Mouse (Mus musculus) kidney, postnatal 0 days (tissue): ENCODE results near the gene Ppm1l. TPM values are rescaled to one million over a fixed set of nuclear protein-coding genes. Genes with fewer than 3 reads are reported as not detected.

ENCODE experiments used
- ATAC-seq: fragments of 200-750 bp; cut with Nextera tagmentation; replicated peaks from 2 replicates; pipeline ENCODE4 v1.8.0; 2017; ENCODE audit warnings: low read depth, moderate number of reproducible peaks, moderate TSS enrichment, moderate library complexity; ENCODE audit not compliant: low FRiP score
- DNase-seq: peaks from one replicate; pipeline ENCODE4 v3.0.0-alpha.2; 2016; ENCODE audit warnings: low spot score
- H3K27ac ChIP-seq: fragments of 300-500 bp; sonication (generic); 2 replicates; pipeline ENCODE4 v1.5.1; 2014; ENCODE audit warnings: mild to moderate bottlenecking
- H3K27me3 ChIP-seq: fragments of 300-500 bp; sonication (generic); 2 replicates; pipeline ENCODE4 v1.6.1; 2014; ENCODE audit warnings: low read length, mixed read lengths; ENCODE audit not compliant: insufficient read depth
- H3K36me3 ChIP-seq: fragments of 300-500 bp; sonication (generic); 2 replicates; pipeline ENCODE4 v1.6.1; 2014; ENCODE audit warnings: low read length, mixed read lengths; ENCODE audit not compliant: insufficient read depth
- H3K4me1 ChIP-seq: fragments of 300-500 bp; sonication (generic); replicated peaks from 2 replicates; pipeline ENCODE4 v1.6.1; 2014; ENCODE audit warnings: antibody characterized with exemption, low read length, mixed read lengths; ENCODE audit not compliant: insufficient read depth
- H3K4me2 ChIP-seq: fragments of 300-500 bp; sonication (generic); 2 replicates; pipeline ENCODE4 v1.6.1; 2014; ENCODE audit warnings: mild to moderate bottlenecking, low read length, moderate library complexity, mixed read lengths
- H3K4me3 ChIP-seq: fragments of 300-500 bp; sonication (generic); replicated peaks from 2 replicates; pipeline ENCODE4 v1.5.1; 2014; ENCODE audit warnings: low read depth, low read length
- H3K9ac ChIP-seq: fragments of 300-500 bp; sonication (generic); 2 replicates; pipeline ENCODE4 v1.6.1; 2014; ENCODE audit warnings: low read depth, low read length
- H3K9me3 ChIP-seq: fragments of 300-500 bp; sonication (generic); replicated peaks from 2 replicates; pipeline ENCODE4 v1.6.1; 2016; ENCODE audit warnings: low read length, inconsistent platforms, mixed read lengths
- CTCF ChIP-seq: IDR thresholded peaks from 2 replicates; pipeline ENCODE4 v1.5.1; 2016; ENCODE audit warnings: antibody characterized with exemption, low read depth, mild to moderate bottlenecking, moderate library complexity
- WGBS: fragments of 180-500 bp; shearing (Covaris S2); extraction: QIAGEN DNeasy Blood & Tissue Kit; methylation state at CpG from one replicate; pipeline ENCODE4 v1.1.7; 2014; 5-methylcytosine and 5-hydroxymethylcytosine counted together
- polyA plus RNA-seq: library from polyadenylated mRNA; unstranded; fragments of >200 nt; fragmentation: Nextera tagmentation; extraction: Ambion mirVana; gene quantifications from 2 replicates; pipeline ENCODE4 v1.2.1, GENCODE M21; 2015

Gene Ppm1l
- polyA plus RNA-seq, 1 experiment from 2014 or later: 5.6 TPM

DNA sequence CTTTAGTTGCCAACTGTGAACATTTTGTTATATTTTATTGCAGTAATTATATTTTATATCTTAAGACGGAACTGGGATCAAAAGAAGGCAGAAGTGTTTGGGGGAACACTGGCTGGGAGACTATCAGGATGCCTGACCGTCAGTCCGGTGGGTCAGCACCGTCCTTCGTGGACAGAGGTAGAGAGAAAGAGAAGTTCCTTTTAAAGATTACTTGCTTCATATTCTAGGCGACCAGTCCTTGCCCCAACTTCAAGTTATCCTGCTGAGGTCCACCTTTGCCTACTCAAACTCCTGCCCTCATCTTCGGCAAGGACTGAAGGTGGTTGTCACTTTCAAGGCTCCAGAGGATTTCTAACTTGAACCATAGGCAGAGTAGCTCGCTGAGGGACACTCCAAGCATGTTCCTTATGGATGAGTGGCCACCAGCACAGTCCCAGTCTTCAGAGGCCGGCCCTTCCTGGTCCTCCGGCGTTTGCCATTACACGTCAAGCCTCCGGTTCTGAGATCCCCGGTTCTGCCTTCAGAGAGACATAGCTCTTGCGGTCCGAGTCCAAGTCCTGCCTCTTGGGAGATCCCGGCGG is 761 bp upstream of the Ppm1l start:
- peak overlapping the region; percentile 83 for H3K4me2 ChIP-seq
- peak overlapping the region; percentile 72 for H3K4me3 ChIP-seq
- peak overlapping the region; percentile 89 for H3K27ac ChIP-seq
- no peaks in the 10 kb centered on the region for H3K36me3 ChIP-seq
- peak; percentile 52 for DNase-seq
- H3K9me3 ChIP-seq: no peaks in the 10 kb centered on the region
- TF ChIP-seq CTCF: no peak
- H3K27me3 ChIP-seq: no peaks in the 10 kb centered on the region
- WGBS: 1% methylated on average over 18 of the region's 18 CpGs
- H3K9ac ChIP-seq: peak overlapping the region; percentile 86
- H3K4me1 ChIP-seq: no peaks in the 10 kb centered on the region; the same call in none of the 2 replicates
- peak; percentile 67 for ATAC-seq

DNA sequence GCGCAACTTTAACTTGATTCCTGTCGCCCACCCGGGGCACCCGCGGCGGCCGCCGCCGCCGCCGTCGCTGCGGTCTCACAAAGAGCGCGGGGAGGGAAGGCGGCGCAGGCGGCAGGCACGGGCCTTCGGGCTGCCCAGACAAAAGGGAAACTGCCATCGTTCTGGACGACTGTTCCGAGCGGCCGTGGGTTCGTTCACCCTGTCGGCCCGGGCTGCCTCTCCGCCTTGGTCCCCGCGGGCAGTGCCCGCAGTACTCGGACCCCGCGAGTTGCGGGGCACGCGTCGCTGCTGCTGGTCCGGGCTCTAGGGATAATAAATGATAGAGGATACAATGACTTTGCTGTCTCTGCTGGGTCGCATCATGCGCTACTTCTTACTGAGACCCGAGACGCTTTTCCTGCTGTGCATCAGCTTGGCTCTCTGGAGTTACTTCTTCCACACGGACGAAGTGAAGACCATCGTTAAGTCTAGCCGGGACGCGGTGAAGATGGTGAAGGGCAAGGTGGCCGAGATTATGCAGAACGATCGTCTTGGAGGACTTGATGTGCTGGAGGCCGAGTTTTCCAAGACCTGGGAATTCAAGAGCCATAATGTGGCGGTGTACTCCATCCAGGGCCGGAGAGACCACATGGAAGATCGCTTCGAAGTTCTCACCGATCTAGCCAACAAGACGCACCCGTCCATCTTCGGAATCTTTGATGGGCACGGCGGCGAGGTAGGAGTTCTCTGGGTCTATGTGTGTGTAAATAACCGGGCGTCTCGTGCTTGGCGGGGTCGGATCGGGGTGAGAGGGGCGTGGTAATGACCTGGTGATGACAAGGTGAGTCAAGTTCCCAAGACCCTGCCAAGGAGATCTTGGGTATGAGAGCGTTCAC is 827 bp downstream of the Ppm1l start:
- Histone ChIP-seq H3K27me3 (no peaks in the 10 kb centered on the region), H3K4me1 (no peaks in the 10 kb centered on the region; the same call in none of the 2 replicates), H3K9ac (peak overlapping the region; percentile 86), H3K36me3 (no peaks in the 10 kb centered on the region), H3K4me3 (peak overlapping the region; percentile 72), H3K4me2 (peak overlapping the region; percentile 83), H3K27ac (peak overlapping the region; percentile 89; the same call in 1 of the 2 replicates), H3K9me3 (no peaks in the 10 kb centered on the region)
- no peak for TF ChIP-seq CTCF
- under 1% methylated on average over 73 of the region's 73 CpGs for WGBS
- peak; percentile 41 for DNase-seq
- ATAC-seq: peak; percentile 14

DNA sequence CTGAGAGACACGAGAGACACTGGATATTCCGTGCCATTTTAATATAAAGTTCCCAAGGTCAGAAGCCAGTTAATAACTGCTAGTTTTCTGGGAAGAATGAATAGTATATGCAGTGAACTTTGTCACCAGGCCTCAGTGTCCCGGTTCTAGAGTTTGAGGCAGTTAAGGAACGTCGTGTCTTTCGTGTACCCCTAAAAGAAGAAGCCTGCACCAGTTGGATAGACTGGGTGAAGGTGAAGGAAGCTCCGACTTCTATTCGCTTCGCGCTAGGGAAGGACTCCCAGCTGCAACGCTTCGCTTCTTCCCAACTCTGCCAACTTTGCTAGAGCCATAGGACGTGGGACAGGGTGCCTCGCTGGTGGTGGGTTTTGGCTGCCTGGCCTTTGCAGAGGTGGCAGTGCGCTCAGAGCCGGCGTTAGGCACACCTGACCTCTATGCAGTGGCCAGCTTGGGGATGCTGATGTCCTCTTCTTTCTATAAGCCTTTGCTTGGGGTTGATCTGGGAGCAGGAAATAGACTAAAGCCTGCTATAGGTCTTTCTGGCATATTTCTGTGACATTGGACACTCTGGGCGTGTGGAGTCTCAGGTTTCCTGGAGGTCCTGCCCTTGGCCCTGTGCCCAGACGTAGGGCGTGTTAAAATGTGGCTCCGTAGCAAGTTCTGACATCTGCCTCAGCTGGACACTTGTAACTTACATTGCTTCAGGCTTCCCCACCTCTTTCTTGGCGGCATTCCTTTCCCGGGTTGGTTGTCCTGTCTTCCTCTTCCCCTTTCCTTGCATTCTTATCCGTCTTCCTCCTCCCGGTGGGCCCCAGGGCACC is 1.7 kb downstream of the Ppm1l start:
- H3K9me3 ChIP-seq: no peaks in the 10 kb centered on the region
- H3K27ac ChIP-seq: no peak overlapping the region
- H3K4me2 ChIP-seq: peak overlapping the region; percentile 83
- H3K9ac ChIP-seq: 0 out of 2 replicates have a peak overlapping the region, but pooled peaks have one; percentile 86
- ATAC-seq (no peak), DNase-seq (peak; percentile 63)
- H3K27me3 ChIP-seq: no peaks in the 10 kb centered on the region
- TF ChIP-seq CTCF: no peak
- no peaks in the 10 kb centered on the region for H3K36me3 ChIP-seq
- WGBS: 2% methylated on average over 25 of the region's 25 CpGs
- H3K4me1 ChIP-seq: no peaks in the 10 kb centered on the region; the same call in none of the 2 replicates
- H3K4me3 ChIP-seq: peak overlapping the region; percentile 72

DNA sequence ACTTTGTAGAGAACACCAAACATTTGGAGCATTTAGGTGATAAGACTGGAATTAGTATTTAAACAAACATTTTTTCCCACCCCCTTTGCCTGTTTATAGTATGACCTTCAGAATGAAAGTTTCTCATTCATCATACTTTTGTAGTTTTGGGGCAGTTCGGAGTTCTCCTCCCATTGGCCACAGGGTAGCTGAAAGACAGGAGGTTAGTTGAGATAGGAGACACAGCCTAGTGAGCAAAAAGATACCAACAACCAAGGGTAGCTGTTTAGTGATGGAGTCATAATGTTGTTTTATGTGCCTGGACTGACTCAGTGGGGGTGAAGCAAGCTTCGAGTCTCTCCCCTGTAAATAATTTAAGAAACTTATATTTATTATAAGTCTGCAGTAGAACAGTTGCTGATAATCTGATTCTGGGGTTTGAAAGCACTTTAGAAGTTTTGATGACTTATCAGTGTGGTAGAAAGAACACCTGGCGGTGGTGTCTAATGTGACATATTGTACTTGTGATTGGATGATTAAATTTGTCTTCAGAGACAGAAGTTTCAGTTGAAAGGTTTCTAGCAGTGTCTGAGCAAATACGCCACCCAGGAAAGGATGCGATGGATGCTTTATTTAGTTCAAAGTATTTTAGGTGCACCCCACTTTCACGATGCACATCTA is 2.5 kb downstream of the Ppm1l start:
- H3K4me2 ChIP-seq: peak overlapping the region; percentile 83
- H3K9me3 ChIP-seq: no peaks in the 10 kb centered on the region
- no peak for TF ChIP-seq CTCF
- H3K27me3 ChIP-seq: no peaks in the 10 kb centered on the region
- H3K4me3 ChIP-seq: peak overlapping the region; percentile 72
- H3K36me3 ChIP-seq: no peaks in the 10 kb centered on the region
- ATAC-seq: no peak
- H3K27ac ChIP-seq: no peak overlapping the region
- no peaks in the 10 kb centered on the region; the same call in none of the 2 replicates for H3K4me1 ChIP-seq
- H3K9ac ChIP-seq: no peak overlapping the region
- no peak for DNase-seq
- 68% methylated on average over 6 of the region's 6 CpGs for WGBS

DNA sequence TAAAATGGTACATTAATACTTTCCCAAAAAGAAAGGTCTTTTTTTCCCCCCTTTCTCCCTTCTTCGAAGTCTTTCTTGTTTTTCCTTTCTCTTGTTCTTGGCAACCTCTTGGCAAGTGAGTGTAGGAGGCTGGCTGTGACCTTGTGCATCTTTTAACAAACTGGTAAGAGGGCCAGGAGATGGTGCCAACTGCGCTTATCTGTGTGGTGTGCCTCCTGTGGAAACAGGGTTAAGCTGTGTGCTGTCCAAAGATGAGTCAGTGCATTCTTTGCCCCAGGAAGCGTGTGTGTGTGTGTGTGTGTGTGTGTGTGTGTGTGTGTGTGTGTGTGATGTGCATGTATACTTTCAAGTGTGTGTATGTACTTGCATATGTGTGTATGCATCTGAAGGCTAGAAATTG is 7.3 kb downstream of the Ppm1l start:
- no peak for TF ChIP-seq CTCF
- 66% methylated on average over 3 of the region's 3 CpGs for WGBS
- Histone ChIP-seq H3K4me1 (no peaks in the 10 kb centered on the region), H3K36me3 (no peaks in the 10 kb centered on the region), H3K4me3 (no peak overlapping the region), H3K9ac (no peak overlapping the region), H3K27me3 (no peaks in the 10 kb centered on the region), H3K9me3 (no peaks in the 10 kb centered on the region), H3K27ac (no peak overlapping the region), H3K4me2 (no peak overlapping the region)
- DNase-seq (no peak), ATAC-seq (0 out of 2 replicates have a peak, but pooled peaks have one; percentile 17)
